Mouse (Mus musculus) frontal cortex, postnatal 25 days (tissue): ENCODE data around the gene Rnf144a.
A peak's percentile ranks its signal among the peaks of the same experiment; 100 is the strongest.
"Not testable (repeated sequence)": the region's sequence is repeated elsewhere in the genome, so short reads cannot be mapped to it uniquely, and the experiment has no call there.

Experiments
- DNase-seq, 2 experiments: peaks; one replicate each; pipeline ENCODE4 v3.0.0; 2022; ENCODE audit warnings: low spot score in 2 of 2

Rnf144a gene

DNA sequence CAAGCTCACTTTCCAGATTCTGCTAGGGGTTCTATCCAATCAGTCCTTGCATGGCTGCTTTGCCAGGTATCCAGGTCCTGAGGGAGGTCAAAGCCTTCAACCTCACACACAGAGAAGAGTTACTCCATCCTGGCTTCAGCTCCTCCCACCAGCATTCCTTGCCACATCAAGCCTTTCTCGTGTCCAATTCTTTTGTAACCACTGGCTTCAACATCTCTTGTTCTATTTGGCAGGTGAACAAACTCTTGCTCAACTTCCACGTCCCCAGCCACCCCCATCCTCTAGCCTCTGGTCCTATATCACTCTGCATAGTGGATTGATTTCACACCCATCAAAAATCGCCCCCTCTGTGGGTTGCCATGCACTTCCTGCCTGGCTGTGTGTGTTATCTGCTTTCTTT lies 98.8 kb downstream of the Rnf144a start:
- DNase-seq = no peak

DNA sequence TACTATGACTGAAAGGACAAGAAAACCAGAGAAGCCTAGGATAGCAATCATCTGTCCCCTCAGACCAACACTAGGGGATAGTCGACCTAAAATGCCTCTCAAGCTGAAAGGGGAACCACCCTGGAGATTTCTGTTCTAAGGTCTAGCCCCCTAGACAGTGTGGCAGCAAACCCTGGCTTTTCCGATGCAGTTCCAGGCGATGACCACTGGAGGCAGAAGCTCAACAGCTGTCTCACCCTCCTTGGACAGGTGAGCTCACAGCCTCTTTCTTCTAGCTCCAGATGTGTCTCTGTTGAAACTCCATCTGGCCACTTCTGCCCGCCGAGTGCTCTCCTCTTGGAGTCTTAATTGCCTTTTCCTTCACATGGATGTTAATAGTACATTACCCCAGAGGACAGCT lies 100.1 kb downstream of the Rnf144a start:
- DNase-seq = no peak

DNA sequence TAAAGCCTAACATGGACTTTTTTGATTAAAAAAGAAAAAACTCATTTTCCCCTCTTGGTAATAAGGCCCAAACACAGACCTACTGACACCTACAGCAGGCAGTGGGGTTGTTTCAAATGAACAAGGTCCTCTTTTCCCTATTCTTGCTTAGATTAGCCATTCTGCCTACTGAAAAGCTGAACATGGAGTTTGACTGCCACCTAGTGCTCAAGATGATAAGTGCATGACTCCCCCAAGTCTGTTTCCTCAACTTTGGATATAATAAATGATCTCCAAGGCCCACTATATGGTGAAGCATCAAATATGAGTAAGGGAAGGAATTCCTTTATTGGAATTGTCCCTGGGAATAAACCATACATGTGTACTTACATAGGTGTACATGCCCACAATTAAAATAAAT lies 103.5 kb downstream of the Rnf144a start:
- DNase-seq = peak; percentile 60 to 63

DNA sequence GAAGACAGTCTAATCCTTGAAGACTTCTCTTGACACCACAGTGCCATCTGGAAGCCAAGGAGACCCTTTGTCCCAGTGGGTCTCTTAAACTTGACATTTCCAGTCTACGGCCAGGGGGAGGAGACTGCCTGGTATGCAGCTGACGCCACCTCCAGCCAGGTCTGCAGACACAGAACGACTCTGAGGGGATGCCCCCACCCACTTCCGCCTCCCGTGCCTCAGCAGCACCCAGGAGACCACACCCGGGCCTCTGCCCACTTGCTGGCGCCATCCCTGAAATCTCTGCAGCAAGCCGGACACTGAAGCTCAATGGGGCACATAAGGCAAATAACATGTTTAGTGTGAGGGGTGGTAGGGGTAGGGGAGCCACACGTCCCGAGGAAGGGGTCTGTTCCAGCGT lies 104.8 kb downstream of the Rnf144a start:
- no peak for DNase-seq

DNA sequence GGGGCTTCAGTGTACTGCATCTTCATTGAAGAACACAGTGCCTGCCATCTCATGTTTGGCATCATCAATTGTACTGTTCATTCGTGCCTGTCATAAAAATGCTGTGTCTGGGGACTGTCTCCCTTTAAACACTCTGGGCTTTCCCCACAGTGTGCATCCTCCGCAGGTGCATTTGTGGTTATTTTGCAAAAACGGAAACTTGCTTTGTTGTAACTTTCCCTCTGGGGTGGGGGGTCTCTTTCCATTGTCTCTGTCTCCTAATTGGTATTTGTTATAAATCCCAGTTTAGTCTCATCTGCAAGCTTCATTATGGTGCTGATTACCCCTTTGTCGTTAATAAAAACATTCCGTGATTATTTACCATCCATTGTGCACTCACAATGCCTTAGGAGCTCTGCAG lies 112.2 kb downstream of the Rnf144a start:
- no peak for DNase-seq

DNA sequence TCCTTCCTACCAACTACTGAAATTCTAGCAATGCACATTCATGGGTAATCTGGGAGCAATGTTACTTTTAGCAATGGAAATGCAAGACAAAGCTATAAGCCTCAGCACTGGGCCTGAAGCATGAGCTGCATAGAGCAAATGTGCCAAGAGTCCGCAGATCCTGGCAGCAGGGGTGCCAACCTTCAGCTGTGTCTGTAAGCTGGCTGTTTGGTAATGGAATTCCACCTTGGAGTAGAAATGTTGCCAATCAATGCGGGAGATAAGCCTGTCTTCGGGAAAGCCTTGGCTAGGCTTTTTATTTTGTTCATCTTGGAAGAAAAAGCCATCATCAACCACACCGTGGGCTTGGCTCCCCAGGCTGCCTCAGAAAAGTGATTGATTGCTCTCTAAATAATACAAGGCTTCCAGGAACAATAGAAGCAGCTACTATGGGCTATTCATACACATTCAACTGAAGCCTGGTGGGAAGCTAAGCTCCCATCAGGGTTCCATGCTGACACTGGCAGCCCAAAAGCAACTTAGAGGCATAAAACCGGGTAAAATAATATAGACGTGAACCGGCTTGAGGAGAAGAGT lies 115.5 kb downstream of the Rnf144a start:
- no peak for DNase-seq

DNA sequence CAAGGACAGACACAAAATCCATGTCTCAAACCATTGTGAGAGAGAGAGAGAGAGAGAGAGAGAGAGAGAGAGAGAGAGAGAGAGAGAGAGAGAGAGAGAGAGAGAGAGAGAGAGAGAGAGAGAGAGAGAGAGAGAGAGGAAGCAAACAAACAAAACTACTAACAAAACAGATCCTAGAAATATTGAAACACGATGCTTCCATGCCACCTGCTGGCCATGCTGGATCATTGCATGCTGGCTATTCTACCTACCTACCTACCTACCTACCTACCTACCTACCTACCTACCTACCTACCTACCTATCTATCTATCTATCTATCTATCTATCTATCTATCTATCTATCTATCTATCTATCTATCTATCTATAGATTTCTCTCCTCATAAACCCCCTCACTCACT lies 119.1 kb downstream of the Rnf144a start:
- DNase-seq = not testable (repeated sequence)

DNA sequence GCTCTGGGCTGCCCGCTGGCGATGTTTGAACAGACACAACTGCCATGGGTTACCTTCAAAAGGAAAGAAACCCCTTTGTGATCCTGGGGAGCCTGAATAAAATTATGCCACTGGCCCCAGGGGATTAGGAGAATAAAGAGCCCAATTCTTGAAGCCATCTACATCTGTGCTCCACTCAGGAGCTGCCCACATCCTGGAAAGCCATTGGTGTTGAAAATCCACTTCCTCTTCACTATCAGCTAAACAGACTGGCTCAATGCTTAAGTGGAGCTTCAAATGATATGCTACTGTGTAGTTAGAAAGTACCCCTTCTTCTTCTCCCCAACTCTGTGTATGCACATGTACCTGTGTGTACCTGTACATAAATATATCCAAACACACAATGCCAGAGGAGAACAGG lies 125.9 kb downstream of the Rnf144a start:
- DNase-seq = no peak

DNA sequence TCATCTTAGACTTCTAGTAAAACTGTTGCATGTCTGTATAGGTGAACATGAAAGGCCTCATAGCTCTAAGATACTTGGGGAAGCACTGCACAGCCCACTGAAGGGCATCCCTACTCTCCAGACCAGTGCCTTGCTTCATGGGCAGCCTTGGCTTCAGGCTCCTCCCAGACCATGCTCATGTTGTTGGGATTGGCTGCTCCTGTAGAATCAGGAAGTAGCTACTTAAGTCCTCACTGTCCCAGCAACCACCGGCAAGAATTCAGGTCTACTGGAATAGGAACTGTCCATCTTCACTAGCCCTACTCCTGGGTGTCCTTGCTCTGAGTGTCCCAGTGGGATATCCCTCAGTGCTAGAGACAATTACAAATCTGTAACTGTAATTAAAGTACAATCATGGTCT lies 126.7 kb downstream of the Rnf144a start:
- DNase-seq = no peak

DNA sequence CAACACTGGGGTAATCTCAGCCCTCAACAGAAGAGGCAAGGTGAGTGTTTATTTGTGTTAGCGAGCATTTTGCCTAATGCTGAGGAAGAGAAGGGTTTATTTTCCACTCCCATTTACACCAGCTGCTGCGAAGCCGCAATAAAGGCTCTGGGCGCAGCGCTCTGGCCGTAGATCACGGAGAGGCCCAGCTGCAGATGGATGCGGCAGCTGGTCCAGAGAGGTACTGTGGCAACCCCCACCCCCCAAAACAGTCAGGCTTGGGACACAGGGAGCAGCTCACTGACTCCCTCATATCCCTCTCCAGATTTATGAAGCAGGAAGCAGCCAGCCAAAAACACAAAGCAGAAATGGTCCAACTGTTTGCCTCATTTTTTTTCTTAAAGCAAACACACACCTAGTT lies 129.1 kb downstream of the Rnf144a start:
- no peak for DNase-seq

DNA sequence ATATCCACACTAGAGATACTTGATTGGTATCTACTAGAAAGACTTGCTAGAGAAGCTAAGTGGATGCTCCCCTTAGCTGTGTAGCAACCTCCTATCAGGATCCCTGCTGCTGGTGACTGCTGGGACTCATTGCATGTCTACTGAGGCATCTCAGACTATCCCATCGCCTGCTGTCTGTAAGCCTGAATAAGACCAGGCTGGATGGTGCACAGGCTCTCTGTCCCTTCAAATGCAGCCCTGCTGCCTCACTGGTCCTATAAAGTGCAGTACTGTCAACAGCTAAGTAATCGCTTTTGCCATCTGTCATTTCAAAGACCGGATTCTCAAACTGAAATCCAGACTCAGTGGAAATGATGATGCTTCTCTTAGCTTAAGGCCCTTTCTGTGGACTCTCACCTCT lies 129.6 kb downstream of the Rnf144a start:
- DNase-seq = no peak

DNA sequence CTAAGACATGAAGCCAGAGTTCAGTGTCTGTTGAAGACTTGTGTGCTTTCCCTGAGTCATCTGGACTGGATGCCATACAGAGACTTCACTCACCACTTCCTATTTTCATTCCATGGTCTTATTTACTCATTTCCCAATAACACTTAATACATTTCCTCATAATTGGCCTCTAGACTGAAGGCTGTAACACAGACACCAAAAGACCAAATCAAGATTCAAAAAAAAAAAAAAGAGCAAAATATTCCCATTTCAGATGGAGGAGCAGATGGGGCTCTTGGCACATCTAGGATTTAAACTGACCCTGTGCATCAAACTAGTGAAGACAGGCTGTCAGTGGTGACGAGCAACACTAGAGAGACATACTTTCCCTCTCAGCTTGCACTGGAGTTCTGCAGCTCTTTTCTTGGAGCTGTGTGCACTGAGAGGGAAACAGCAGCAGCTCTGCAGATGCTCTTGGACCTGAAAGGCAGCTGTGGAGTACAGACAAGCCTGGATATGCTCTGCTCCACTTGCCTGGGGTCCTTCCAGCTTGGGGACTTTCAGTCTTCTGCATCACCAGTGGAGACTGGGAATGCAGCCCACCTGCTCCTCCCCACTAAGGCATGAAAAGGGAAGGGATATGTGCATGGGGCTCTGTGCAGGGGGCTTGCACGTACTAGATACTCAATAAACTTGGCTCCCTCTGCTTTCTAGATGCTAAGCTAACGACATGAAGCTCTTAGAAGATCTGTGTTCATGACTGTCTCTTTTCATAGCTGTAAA lies 134.2 kb downstream of the Rnf144a start:
- no peak for DNase-seq

DNA sequence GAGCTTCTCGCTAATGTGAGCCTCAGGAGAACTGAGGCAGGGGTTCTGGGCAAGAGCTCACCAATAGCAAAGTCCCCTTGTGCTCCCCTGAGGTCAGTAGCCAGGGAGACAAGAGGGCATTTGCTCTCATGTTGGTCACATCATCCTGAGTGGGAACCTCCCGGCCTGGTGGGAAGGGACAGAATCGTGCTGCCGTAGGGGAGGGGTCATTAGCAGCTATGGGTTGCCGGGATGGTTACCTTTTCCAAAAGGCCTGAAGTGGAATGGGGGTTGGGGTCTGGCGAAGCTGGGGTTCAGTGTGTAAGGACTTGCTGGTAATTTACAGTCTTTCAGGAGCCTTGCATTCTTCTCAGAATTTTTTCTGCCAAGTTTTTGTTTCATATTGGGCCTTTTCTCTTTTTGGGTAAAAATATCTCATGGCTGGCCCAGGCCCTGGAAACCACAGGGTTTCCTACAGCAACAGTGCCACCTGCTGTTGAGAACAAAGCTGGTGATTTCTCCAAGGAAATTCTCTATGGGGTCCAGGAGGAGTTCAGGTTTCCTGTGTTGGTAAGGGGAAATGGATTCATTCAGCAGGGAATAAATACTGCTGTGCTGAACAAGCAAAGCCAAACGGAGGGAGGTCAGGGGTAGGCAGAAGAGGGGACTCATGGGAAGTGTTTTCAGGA lies 137.9 kb downstream of the Rnf144a start:
- DNase-seq = peak; percentile 42 to 64

DNA sequence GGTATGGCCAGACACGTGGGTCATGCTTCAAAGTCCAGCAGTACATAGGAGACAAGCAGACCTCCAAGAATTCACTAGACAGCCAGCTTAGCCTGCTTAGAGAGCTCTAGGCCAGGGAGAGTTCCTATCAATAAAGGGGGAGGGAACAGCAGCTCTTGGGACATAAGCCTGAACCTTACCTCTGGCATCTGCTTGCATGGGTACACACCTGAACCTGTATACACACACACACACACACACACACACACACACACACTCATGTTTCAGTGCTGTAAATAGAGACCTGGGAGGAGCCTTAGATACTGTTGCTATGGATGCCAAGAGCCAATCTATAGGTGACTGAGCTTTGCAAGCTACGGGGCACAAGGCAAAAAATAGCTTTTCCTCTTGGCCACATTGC lies 138.5 kb downstream of the Rnf144a start:
- DNase-seq = no peak
